ENCODE assay signal across 7 mouse cellular contexts in the genomic region with DNA sequence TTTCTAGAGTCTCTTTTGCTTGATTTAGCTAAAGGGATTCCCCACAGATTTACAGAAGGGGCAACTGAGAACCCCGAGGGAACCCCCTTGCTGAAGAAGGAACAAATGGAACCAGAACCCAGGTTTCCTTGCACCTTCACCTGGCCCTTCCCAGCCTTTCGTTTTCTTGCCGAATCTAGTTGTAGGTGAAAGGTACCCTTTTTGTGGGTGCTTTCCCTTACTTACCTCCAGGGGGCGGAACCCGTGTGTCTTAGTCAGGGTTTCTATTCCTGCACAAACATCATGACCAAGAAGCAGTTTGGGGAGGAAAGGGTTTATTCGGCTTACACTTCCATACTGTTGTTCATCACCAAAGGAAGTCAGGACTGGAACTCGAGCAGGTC. TPM values are rescaled to one million over a fixed set of nuclear protein-coding genes. Genes with fewer than 3 reads are reported as not detected.
DNase-seq lines count a peak whose midpoint lies in the region; ATAC-seq lines count a peak whose summit lies in the region.
"Not testable (repeated sequence)": the region's sequence is repeated elsewhere in the genome, so short reads cannot be mapped to it uniquely, and the experiment has no call there.

No protein-coding gene starts in this region.

- H3K4me2 ChIP-seq in heart, embryonic 13.5 days, result peak overlapping the region; percentile 76
- H3K4me2 ChIP-seq in intestine, embryonic 14.5 days (ENCODE audit: low read length), result peak overlapping the region; percentile 63
- peak overlapping the region; percentile 74 for H3K4me2 ChIP-seq in limb, embryonic 13.5 days (replicated peaks)
- H3K4me2 ChIP-seq in lung, embryonic 16.5 days (ENCODE audit: low read depth, low read length), result peak overlapping the region; percentile 87
- peak overlapping the region; percentile 48 for H3K4me2 ChIP-seq in neural tube, embryonic 11.5 days (ENCODE audit: low read depth)

- peaks cover 32% of the 10 kb centered on the region for H3K4me1 ChIP-seq in erythroblast, embryonic 14.5 days (ENCODE audit: control insufficient read depth)
- H3K4me1 ChIP-seq in heart, embryonic 13.5 days, result peaks cover 13% of the 10 kb centered on the region
- not testable (repeated sequence) for H3K4me1 ChIP-seq in intestine, embryonic 14.5 days (replicated peaks; ENCODE audit: control insufficient read depth, insufficient read depth, low read length); limb, embryonic 13.5 days; lung, embryonic 16.5 days (replicated peaks; ENCODE audit: control insufficient read depth, insufficient read depth, low read length); neural tube, embryonic 11.5 days (ENCODE audit: control insufficient read depth, insufficient read depth, low read length)

- not testable (repeated sequence) for H3K27me3 ChIP-seq in erythroblast, embryonic 14.5 days (ENCODE audit: control insufficient read depth); heart, embryonic 13.5 days (replicated peaks); intestine, embryonic 14.5 days (replicated peaks; ENCODE audit: control insufficient read depth, insufficient read depth, low read length); limb, embryonic 13.5 days; lung, embryonic 16.5 days (ENCODE audit: control insufficient read depth, insufficient read depth, low read depth, low read length); neural tube, embryonic 11.5 days (ENCODE audit: control insufficient read depth, insufficient read depth, low read length)

- H3K9ac ChIP-seq in heart, embryonic 13.5 days, result peak overlapping the region; percentile 84
- H3K9ac ChIP-seq in intestine, embryonic 14.5 days (ENCODE audit: low read length), result peak overlapping the region; percentile 65
- H3K9ac ChIP-seq in limb, embryonic 13.5 days, result peak overlapping the region; percentile 67
- H3K9ac ChIP-seq in lung, embryonic 16.5 days (ENCODE audit: low read length), result peak overlapping the region; percentile 79
- H3K9ac ChIP-seq in neural tube, embryonic 11.5 days (ENCODE audit: low read length), result peak overlapping the region; percentile 67

- H3K4me3 ChIP-seq in erythroblast, embryonic 14.5 days (replicated peaks), result peak overlapping the region; percentile 83
- H3K4me3 ChIP-seq in heart, embryonic 13.5 days, result peak overlapping the region; percentile 77
- peak overlapping the region; percentile 67 for H3K4me3 ChIP-seq in intestine, embryonic 14.5 days (ENCODE audit: low read depth, low read length)
- H3K4me3 ChIP-seq in limb, embryonic 13.5 days, result peak overlapping the region; percentile 63
- peak overlapping the region; percentile 76 for H3K4me3 ChIP-seq in lung, embryonic 16.5 days (ENCODE audit: low read length)
- H3K4me3 ChIP-seq in neural tube, embryonic 11.5 days (ENCODE audit: low read depth, low read length), result peak overlapping the region; percentile 55

- peak overlapping the region; percentile 75 for H3K27ac ChIP-seq in heart, embryonic 13.5 days (replicated peaks)
- peak overlapping the region; percentile 87 for H3K27ac ChIP-seq in intestine, embryonic 14.5 days (ENCODE audit: low read depth)
- peak overlapping the region; percentile 77; the same call in 1 of the 2 replicates for H3K27ac ChIP-seq in limb, embryonic 13.5 days
- H3K27ac ChIP-seq in lung, embryonic 16.5 days (ENCODE audit: low read length), result peak overlapping the region; percentile 88
- H3K27ac ChIP-seq in neural tube, embryonic 11.5 days (ENCODE audit: low read depth, low read length), result peak overlapping the region; percentile 77

- WGBS in heart, embryonic 13.5 days, result 44% methylated on average over 7 of the region's 7 CpGs
- 45% methylated on average over 7 of the region's 7 CpGs for WGBS in intestine, embryonic 14.5 days
- 49% methylated on average over 7 of the region's 7 CpGs for WGBS in limb, embryonic 13.5 days
- WGBS in lung, embryonic 16.5 days, result 40% methylated on average over 7 of the region's 7 CpGs
- 56% methylated on average over 7 of the region's 7 CpGs for WGBS in neural tube, embryonic 11.5 days

- DNase-seq in ZHBTc4 (ENCODE audit: low read depth, low spot score), result peak; percentile 64
- DNase-seq in intestine, embryonic 14.5 days (ENCODE audit: low spot score); neural tube, embryonic 11.5 days (ENCODE audit: low spot score): not testable (repeated sequence)

- not testable (repeated sequence) for H3K36me3 ChIP-seq in erythroblast, embryonic 14.5 days (ENCODE audit: control insufficient read depth); intestine, embryonic 14.5 days (ENCODE audit: control insufficient read depth, insufficient read depth, low read length); limb, embryonic 13.5 days; lung, embryonic 16.5 days (ENCODE audit: control insufficient read depth, insufficient read depth, low read length); neural tube, embryonic 11.5 days (ENCODE audit: control insufficient read depth, insufficient read depth, low read length)
- H3K36me3 ChIP-seq in heart, embryonic 13.5 days, result peaks cover 14% of the 10 kb centered on the region; the same call in 1 of the 2 replicates

- not testable (repeated sequence) for H3K9me3 ChIP-seq in erythroblast, embryonic 14.5 days (ENCODE audit: control insufficient read depth, low read length); heart, embryonic 13.5 days; intestine, embryonic 14.5 days (ENCODE audit: control insufficient read depth, low read length); limb, embryonic 13.5 days; lung, embryonic 16.5 days (ENCODE audit: control insufficient read depth, low read length); neural tube, embryonic 11.5 days (ENCODE audit: control insufficient read depth, low read length)

- ATAC-seq in heart, embryonic 13.5 days (ENCODE audit: extremely low read depth, insufficient number of reproducible peaks, low FRiP score, low TSS enrichment); intestine, embryonic 14.5 days (replicated peaks; ENCODE audit: low FRiP score, low TSS enrichment, low read depth); limb, embryonic 13.5 days (ENCODE audit: low FRiP score, low read depth); lung, embryonic 16.5 days (ENCODE audit: low read depth); neural tube, embryonic 11.5 days (ENCODE audit: insufficient read depth, low FRiP score, low TSS enrichment): not testable (repeated sequence)

RNA-seq across cellular contexts. Expression of gene Hps1, which starts 0.4 kb away (rescaled TPM):
- 3.2 and 3.8 TPM in 2 replicates for polyA plus RNA-seq in erythroblast, embryonic 14.5 days (2012)
- polyA plus RNA-seq in heart, embryonic 13.5 days (2015; fragmentation: Nextera tagmentation; extraction: Ambion mirVana), result 6.0 and 7.0 TPM in 2 replicates
- 12.5 and 14.0 TPM in 2 replicates for polyA plus RNA-seq in intestine, embryonic 14.5 days (2014; fragmentation: Nextera tagmentation; extraction: Ambion mirVana)
- polyA plus RNA-seq in limb, embryonic 13.5 days (2015; fragmentation: Nextera tagmentation; extraction: Ambion mirVana), result 13.5 and 15.2 TPM in 2 replicates
- 16.8 and 17.1 TPM in 2 replicates for polyA plus RNA-seq in lung, embryonic 16.5 days (2015; fragmentation: Nextera tagmentation; extraction: Ambion mirVana)
- polyA plus RNA-seq in neural tube, embryonic 11.5 days (2014; fragmentation: Nextera tagmentation; extraction: Ambion mirVana), result 11.7 and 14.2 TPM in 2 replicates

RNA-seq across cellular contexts. Expression of gene Pyroxd2, which starts 27.6 kb away (rescaled TPM):
- polyA plus RNA-seq in erythroblast, embryonic 14.5 days (2012), result 0.07 and 0.14 TPM in 2 replicates
- polyA plus RNA-seq in heart, embryonic 13.5 days (2015; fragmentation: Nextera tagmentation; extraction: Ambion mirVana), result 4.2 and 4.8 TPM in 2 replicates
- polyA plus RNA-seq in intestine, embryonic 14.5 days (2014; fragmentation: Nextera tagmentation; extraction: Ambion mirVana), result 3.5 and 3.6 TPM in 2 replicates
- 2.1 and 2.6 TPM in 2 replicates for polyA plus RNA-seq in limb, embryonic 13.5 days (2015; fragmentation: Nextera tagmentation; extraction: Ambion mirVana)
- polyA plus RNA-seq in lung, embryonic 16.5 days (2015; fragmentation: Nextera tagmentation; extraction: Ambion mirVana), result 6.7 and 6.9 TPM in 2 replicates
- polyA plus RNA-seq in neural tube, embryonic 11.5 days (2014; fragmentation: Nextera tagmentation; extraction: Ambion mirVana), result 0.95 and 1.1 TPM in 2 replicates
